Mouse (Mus musculus) megakaryocyte, adult 5-6 weeks (primary cell): ENCODE results near the gene Msh5. TPM values are rescaled to one million over a fixed set of nuclear protein-coding genes. Genes with fewer than 3 reads are reported as not detected.
A peak's percentile ranks its signal among the peaks of the same experiment; 100 is the strongest.

ENCODE experiments used
- ATAC-seq: 2 replicates; pipeline ENCODE4 v1.8.0; 2016; ENCODE audit warnings: mild to moderate bottlenecking, inconsistent platforms; ENCODE audit not compliant: poor library complexity, severe bottlenecking
- total RNA-seq, 2 experiments: library from RNA; stranded (forward) in 1 of 2; stranded (reverse) in 1 of 2; fragments of 153-499, 151-499 nt in 1 of 2; fragments of 221-1000, 200-1000 nt in 1 of 2; gene quantifications; 2 replicates each; pipeline versions ENCODE4 v1.2.3 to v1.2.4; 2015 to 2017

Msh5 gene
- total RNA-seq, 2 experiments from 2014 or later: 6.3 to 7.4 TPM

- no peak for ATAC-seq
Measured at GRCm38 (mm10) chr17:35070556-35071229, 24.1 kb upstream of the Msh5 start.

DNA sequence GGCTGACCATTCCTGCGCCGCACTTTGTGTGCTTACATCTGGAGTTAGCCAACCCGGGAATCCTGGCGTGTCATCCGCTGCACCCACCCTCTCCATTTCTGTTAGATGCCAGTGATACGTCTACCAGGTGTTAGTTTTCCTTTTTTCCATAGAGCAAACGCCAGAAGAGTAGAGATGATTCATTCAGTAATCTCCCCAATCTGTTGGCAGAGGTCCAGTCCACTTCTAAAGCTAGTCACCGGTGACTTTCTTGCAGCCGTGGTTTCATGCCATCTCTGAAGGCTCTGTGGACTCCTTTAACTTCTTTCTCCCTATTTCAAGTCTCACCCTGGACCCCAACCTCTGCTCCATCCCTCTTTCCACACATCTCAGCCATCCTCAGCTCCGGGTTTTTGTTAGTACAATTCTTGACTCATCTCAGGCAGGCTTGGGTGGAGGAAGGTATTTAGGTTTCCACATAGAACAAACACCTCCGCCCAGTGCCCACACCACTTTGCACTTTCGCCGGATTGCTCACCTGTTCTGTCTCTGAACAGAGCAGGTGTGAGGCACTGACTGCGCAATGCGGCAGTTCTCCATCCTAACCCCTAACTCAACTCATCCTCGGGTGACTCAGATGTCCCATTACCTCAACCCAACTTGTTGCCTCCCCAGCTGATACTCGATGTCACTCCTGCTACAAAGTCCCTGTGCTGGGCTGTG is 21.8 kb upstream of the Msh5 start:
- ATAC-seq: no peak

- no peak for ATAC-seq
Measured at GRCm38 (mm10) chr17:35066084-35066483, 19.5 kb upstream of the Msh5 start, which contains the start of gene Mpig6b. TSS of gene Mpig6b (minus strand) at chr17:35066184.

DNA sequence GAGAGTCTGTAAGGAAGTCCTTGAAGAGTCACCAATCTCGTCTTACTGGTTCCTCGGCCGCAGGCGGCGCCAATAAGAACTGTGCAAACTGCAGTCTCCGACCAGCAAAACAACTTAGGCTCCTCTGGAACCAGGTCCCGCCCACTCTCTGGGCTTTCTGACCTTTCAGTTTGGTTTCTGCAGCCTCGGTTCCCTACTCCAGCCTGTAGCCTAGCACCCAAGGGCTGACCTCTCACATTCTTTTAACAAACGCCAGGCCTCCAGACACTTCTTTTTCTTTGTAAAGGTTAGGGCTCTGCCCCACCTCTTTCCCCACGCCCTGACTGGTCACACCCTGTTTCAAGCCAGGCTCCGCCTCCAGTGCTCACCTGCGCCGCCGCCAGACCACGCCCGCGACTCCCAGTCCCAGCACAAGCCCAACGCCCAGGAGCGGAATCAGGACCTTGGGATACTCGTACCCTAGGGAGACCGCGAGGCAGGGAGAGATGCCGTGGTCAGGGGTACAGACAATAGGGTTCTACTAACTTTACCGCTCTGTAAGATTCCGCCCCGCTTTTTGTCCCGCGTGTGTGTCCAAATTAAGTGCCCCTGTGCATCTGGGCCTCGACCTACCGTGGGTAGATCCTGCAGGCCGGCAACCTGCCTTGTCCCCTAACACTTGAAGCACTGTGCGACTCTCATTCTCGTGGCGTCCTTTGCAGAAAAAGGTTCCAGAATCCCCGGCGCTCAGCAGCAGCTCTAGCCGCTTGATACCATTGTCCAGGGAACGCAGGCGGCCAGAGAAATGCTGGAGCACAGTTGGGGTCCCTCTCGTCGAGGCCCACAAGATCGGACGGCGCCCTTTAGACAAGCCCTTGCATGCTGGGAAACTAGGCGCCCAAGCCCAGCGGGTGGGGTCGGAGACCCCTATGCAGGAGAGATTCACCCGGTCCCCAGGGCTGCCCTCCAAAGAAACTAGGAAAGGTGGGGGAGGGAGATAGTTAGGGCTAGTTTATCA is 18.7 kb upstream of the Msh5 start, which contains the start of gene Ly6g6c:
Gene Ly6g6c, plus strand, starts transcription at position 438 of the 997 bp plus-strand sequence.
- peak; percentile 76 for ATAC-seq

GRCm38 (mm10) chr17:35064378-35064877 is 17.9 kb upstream of the Msh5 start:
- ATAC-seq: no peak

- ATAC-seq: no peak
Measured at GRCm38 (mm10) chr17:35063466-35063865, 16.9 kb upstream of the Msh5 start.

DNA sequence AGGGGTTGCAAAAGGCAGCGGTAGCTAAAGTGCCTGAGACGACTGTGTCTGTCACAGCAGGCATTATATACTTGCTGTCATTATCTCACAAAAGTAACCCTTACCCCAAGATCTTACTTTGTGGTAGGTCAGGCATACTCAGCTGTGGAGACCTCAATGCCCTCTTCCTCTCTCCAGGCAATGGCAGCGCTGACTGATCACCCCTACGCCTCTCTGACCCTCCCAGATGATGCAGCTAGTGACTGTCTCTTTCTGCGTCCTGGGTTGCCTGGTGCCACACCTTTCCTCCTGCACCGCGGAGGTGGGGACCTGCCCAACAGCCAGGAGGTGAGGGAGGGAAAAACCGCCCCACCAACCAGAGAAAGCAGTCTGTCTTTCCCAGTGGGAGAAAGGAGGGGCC is 14.8 kb upstream of the Msh5 start:
- ATAC-seq: no peak

- ATAC-seq: no peak
Measured at GRCm38 (mm10) chr17:35060737-35061297, 14.3 kb upstream of the Msh5 start.

DNA sequence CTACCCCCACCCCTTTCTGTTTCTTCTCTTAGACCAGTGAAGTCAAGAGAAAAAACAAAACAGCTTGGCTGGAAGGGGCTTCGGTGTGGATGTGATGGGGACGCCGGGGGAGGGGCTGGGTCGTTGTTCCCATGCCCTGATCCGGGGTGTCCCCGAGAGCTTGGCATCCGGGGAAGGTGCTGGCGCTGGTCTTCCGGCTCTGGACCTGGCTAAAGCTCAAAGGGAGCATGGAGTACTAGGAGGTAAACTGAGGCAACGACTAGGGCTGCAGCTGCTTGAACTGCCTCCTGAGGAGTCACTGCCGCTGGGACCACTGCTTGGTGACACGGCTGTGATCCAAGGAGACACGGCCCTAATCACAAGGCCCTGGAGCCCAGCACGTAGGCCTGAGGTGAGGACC is 13.5 kb upstream of the Msh5 start:
- no peak for ATAC-seq

GRCm38 (mm10) chr17:35058911-35059892 is 12.7 kb upstream of the Msh5 start, which contains the start of gene Ddah2:
TSS of gene Ddah2 (plus strand) at chr17:35059035.
- ATAC-seq: peak; percentile 93

- no peak for ATAC-seq
Measured at GRCm38 (mm10) chr17:35058316-35058715, 11.8 kb upstream of the Msh5 start.

GRCm38 (mm10) chr17:35057090-35057489 is 10.5 kb upstream of the Msh5 start:
- ATAC-seq: no peak

- no peak for ATAC-seq
Measured at GRCm38 (mm10) chr17:35055691-35056495, 9.3 kb upstream of the Msh5 start.

DNA sequence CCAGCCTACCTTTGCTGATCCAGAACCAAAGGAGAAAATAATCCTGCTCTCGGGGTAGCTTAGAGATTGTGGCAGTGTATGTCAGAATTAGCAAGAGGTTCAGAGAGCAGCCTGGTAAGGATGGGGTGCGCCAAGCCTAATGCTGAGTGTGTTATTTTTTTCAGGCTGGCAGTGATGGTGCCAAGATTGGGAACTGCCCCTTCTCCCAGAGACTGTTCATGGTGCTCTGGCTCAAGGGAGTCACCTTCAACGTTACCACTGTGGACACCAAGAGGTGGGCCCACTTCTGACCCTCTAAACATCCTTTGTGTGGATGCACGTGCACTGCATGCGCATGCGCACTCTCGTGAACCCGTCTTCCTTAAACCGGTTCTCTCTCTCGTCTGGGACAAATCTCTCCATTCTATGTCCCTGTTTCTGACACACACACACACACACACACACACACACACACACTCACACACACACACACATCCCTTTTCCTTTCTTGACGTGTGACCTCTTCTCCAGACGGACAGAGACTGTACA is 5.8 kb upstream of the Msh5 start:
- ATAC-seq: no peak

- ATAC-seq: peak; percentile 74
Measured at GRCm38 (mm10) chr17:35051156-35052086, 4.9 kb upstream of the Msh5 start.

- peak; percentile 31 for ATAC-seq
Measured at GRCm38 (mm10) chr17:35050126-35050750, 3.7 kb upstream of the Msh5 start.
